Mouse (Mus musculus): ENCODE results near the gene Atad2b. TPM values are rescaled to one million over a fixed set of nuclear protein-coding genes. Genes with fewer than 3 reads are reported as not detected.
"Not testable (repeated sequence)": the region's sequence is repeated elsewhere in the genome, so short reads cannot be mapped to it uniquely, and the experiment has no call there.

Gene Atad2b
- polyA plus RNA-seq, 1 experiment = 25.5 TPM

- Histone ChIP-seq H3K4me1 (replicated peaks; ENCODE audit: control insufficient read depth, insufficient read depth, low read length) (peaks cover 8% of the 10 kb centered on the region), H3K36me3 (ENCODE audit: control insufficient read depth, insufficient read depth, low read length) (peaks cover 3% of the 10 kb centered on the region)
- WGBS = 5% methylated on average over 24 of the region's 24 CpGs
Measured at GRCm38 (mm10) chr12:4874161-4874927, 42.8 kb upstream of the Atad2b start, which contains the start of gene Mfsd2b. Gene Mfsd2b (minus strand): TSS chr12:4874359.

DNA sequence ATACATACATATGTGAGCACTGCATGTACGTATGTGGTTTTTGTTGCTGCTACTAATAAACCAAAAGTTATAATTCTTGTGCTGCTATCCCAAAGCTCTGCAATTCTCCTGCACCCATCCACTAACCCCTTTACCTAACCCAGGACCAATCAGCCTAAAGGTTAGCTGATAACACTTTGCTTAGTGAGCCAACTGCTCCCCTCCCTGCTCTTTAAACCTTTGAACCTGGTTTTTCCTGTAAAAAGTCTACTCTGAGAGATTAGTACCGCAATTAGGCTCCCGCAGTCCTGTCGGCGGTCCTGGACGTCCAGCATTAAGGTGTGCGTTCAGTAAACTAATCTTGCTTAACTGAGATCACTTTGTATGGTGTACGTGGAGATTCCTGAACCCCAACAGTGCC is 41.5 kb upstream of the Atad2b start:
- TF ChIP-seq POLR2A (IDR thresholded peaks at IDR 0.05; ENCODE audit: control insufficient read depth, extremely low read depth, insufficient read depth, low read length, poor library complexity) = no peak
- TF ChIP-seq CTCF (IDR thresholded peaks at IDR 0.05; ENCODE audit: borderline replicate concordance, control insufficient read depth, extremely low read depth, insufficient read depth, low read length, poor library complexity) = no peak
- peaks cover 7% of the 10 kb centered on the region for H3K36me3 ChIP-seq (ENCODE audit: control insufficient read depth, insufficient read depth, low read length)

More at GRCm38 (mm10) chr12:4874161-4874927, 42.8 kb upstream of the Atad2b start, which contains the start of gene Mfsd2b:
- Histone ChIP-seq H3K27ac (ENCODE audit: control insufficient read depth, insufficient read depth, low read length) (no peak within 1 kb of the TSS), H3K4me3 (ENCODE audit: control insufficient read depth, insufficient read depth, low read length) (no peak within 1 kb of the TSS), H3K27me3 (ENCODE audit: control insufficient read depth, insufficient read depth, low read length) (no peaks in the 10 kb centered on the region)
- DNase-seq = peak; percentile 71
- no peak for TF ChIP-seq CTCF (IDR thresholded peaks at IDR 0.05; ENCODE audit: borderline replicate concordance, control insufficient read depth, extremely low read depth, insufficient read depth, low read length, poor library complexity)

GRCm38 (mm10) chr12:4878296-4878783 is 38.8 kb upstream of the Atad2b start:
- 64% methylated on average over 9 of the region's 9 CpGs for WGBS
- Histone ChIP-seq H3K27me3 (ENCODE audit: control insufficient read depth, insufficient read depth, low read length) (no peaks in the 10 kb centered on the region), H3K27ac (ENCODE audit: control insufficient read depth, insufficient read depth, low read length) (no peak overlapping the region), H3K4me1 (replicated peaks; ENCODE audit: control insufficient read depth, insufficient read depth, low read length) (peaks cover 8% of the 10 kb centered on the region), H3K36me3 (ENCODE audit: control insufficient read depth, insufficient read depth, low read length) (peaks cover 15% of the 10 kb centered on the region), H3K4me3 (ENCODE audit: control insufficient read depth, insufficient read depth, low read length) (no peak overlapping the region)
- TF ChIP-seq CTCF (IDR thresholded peaks at IDR 0.05; ENCODE audit: borderline replicate concordance, control insufficient read depth, extremely low read depth, insufficient read depth, low read length, poor library complexity) = no peak
- no peak for TF ChIP-seq POLR2A (IDR thresholded peaks at IDR 0.05; ENCODE audit: control insufficient read depth, extremely low read depth, insufficient read depth, low read length, poor library complexity)
- DNase-seq = no peak

More for the DNA sequence above, 41.5 kb upstream of the Atad2b start:
- peaks cover 8% of the 10 kb centered on the region for H3K4me1 ChIP-seq (replicated peaks; ENCODE audit: control insufficient read depth, insufficient read depth, low read length)
- H3K4me3 ChIP-seq (ENCODE audit: control insufficient read depth, insufficient read depth, low read length) = no peak overlapping the region
- no peak overlapping the region for H3K27ac ChIP-seq (ENCODE audit: control insufficient read depth, insufficient read depth, low read length)
- DNase-seq = no peak
- no peaks in the 10 kb centered on the region for H3K27me3 ChIP-seq (ENCODE audit: control insufficient read depth, insufficient read depth, low read length)
- 95% methylated on average over 8 of the region's 8 CpGs for WGBS

- peak; percentile 13 for DNase-seq
- peaks cover 15% of the 10 kb centered on the region for H3K36me3 ChIP-seq (ENCODE audit: control insufficient read depth, insufficient read depth, low read length)
- WGBS = 98% methylated on average over 5 of the region's 5 CpGs
Measured at GRCm38 (mm10) chr12:4879048-4879447, 38.1 kb upstream of the Atad2b start.

DNA sequence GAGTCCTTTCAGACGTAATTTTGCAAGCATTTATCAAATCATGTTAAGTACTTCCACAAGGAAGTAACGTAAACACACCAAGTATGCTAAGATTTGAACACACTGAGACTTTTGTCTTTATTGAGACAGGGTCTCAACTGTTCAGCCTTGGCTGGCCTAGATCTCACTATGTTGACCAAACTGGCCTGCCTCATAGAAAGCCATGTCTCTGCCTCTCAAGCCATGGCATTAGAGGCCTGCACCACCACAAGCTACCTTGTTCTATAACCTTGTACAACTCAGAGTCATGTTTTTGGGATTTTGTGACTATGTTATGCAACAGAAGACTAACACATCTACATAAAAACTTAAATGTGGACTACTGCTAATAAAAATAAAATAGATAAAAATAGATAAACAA is 35.1 kb upstream of the Atad2b start:
- Histone ChIP-seq H3K4me3 (ENCODE audit: control insufficient read depth, insufficient read depth, low read length) (no peak overlapping the region), H3K27me3 (ENCODE audit: control insufficient read depth, insufficient read depth, low read length) (no peaks in the 10 kb centered on the region), H3K4me1 (replicated peaks; ENCODE audit: control insufficient read depth, insufficient read depth, low read length) (no peaks in the 10 kb centered on the region), H3K36me3 (ENCODE audit: control insufficient read depth, insufficient read depth, low read length) (peaks cover 22% of the 10 kb centered on the region), H3K27ac (ENCODE audit: control insufficient read depth, insufficient read depth, low read length) (no peak overlapping the region)
- no peak for TF ChIP-seq POLR2A (IDR thresholded peaks at IDR 0.05; ENCODE audit: control insufficient read depth, extremely low read depth, insufficient read depth, low read length, poor library complexity)
- TF ChIP-seq CTCF (IDR thresholded peaks at IDR 0.05; ENCODE audit: borderline replicate concordance, control insufficient read depth, extremely low read depth, insufficient read depth, low read length, poor library complexity) = no peak
- no peak for DNase-seq
- 97% methylated on average over 2 of the region's 2 CpGs for WGBS

More at GRCm38 (mm10) chr12:4879048-4879447, 38.1 kb upstream of the Atad2b start:
- TF ChIP-seq POLR2A (IDR thresholded peaks at IDR 0.05; ENCODE audit: control insufficient read depth, extremely low read depth, insufficient read depth, low read length, poor library complexity) (no peak), CTCF (IDR thresholded peaks at IDR 0.05; ENCODE audit: borderline replicate concordance, control insufficient read depth, extremely low read depth, insufficient read depth, low read length, poor library complexity) (no peak)
- H3K27ac ChIP-seq (ENCODE audit: control insufficient read depth, insufficient read depth, low read length) = no peak overlapping the region
- no peaks in the 10 kb centered on the region for H3K27me3 ChIP-seq (ENCODE audit: control insufficient read depth, insufficient read depth, low read length)
- H3K4me3 ChIP-seq (ENCODE audit: control insufficient read depth, insufficient read depth, low read length) = no peak overlapping the region
- peaks cover 4% of the 10 kb centered on the region for H3K4me1 ChIP-seq (replicated peaks; ENCODE audit: control insufficient read depth, insufficient read depth, low read length)

- H3K4me3 ChIP-seq (ENCODE audit: control insufficient read depth, insufficient read depth, low read length) = no peak overlapping the region
- no peaks in the 10 kb centered on the region for H3K4me1 ChIP-seq (replicated peaks; ENCODE audit: control insufficient read depth, insufficient read depth, low read length)
- H3K36me3 ChIP-seq (ENCODE audit: control insufficient read depth, insufficient read depth, low read length) = peaks cover 18% of the 10 kb centered on the region
- H3K27me3 ChIP-seq (ENCODE audit: control insufficient read depth, insufficient read depth, low read length) = no peaks in the 10 kb centered on the region
- TF ChIP-seq POLR2A (IDR thresholded peaks at IDR 0.05; ENCODE audit: control insufficient read depth, extremely low read depth, insufficient read depth, low read length, poor library complexity) (no peak), CTCF (IDR thresholded peaks at IDR 0.05; ENCODE audit: borderline replicate concordance, control insufficient read depth, extremely low read depth, insufficient read depth, low read length, poor library complexity) (no peak)
- DNase-seq = no peak
- WGBS = 73% methylated on average over 1 of the region's 1 CpGs
- no peak overlapping the region for H3K27ac ChIP-seq (ENCODE audit: control insufficient read depth, insufficient read depth, low read length)
Measured at GRCm38 (mm10) chr12:4885062-4885461, 32.1 kb upstream of the Atad2b start.

- H3K36me3 ChIP-seq (ENCODE audit: control insufficient read depth, insufficient read depth, low read length) = peaks cover 18% of the 10 kb centered on the region
- not testable (repeated sequence) for DNase-seq
- WGBS = 97% methylated on average over 4 of the region's 4 CpGs
Measured at GRCm38 (mm10) chr12:4886581-4886980, 30.6 kb upstream of the Atad2b start.

More at GRCm38 (mm10) chr12:4886581-4886980, 30.6 kb upstream of the Atad2b start:
- H3K4me3 ChIP-seq (ENCODE audit: control insufficient read depth, insufficient read depth, low read length); H3K4me1 ChIP-seq (replicated peaks; ENCODE audit: control insufficient read depth, insufficient read depth, low read length); H3K27ac ChIP-seq (ENCODE audit: control insufficient read depth, insufficient read depth, low read length); H3K27me3 ChIP-seq (ENCODE audit: control insufficient read depth, insufficient read depth, low read length): not testable (repeated sequence)
